In the genomic region with DNA sequence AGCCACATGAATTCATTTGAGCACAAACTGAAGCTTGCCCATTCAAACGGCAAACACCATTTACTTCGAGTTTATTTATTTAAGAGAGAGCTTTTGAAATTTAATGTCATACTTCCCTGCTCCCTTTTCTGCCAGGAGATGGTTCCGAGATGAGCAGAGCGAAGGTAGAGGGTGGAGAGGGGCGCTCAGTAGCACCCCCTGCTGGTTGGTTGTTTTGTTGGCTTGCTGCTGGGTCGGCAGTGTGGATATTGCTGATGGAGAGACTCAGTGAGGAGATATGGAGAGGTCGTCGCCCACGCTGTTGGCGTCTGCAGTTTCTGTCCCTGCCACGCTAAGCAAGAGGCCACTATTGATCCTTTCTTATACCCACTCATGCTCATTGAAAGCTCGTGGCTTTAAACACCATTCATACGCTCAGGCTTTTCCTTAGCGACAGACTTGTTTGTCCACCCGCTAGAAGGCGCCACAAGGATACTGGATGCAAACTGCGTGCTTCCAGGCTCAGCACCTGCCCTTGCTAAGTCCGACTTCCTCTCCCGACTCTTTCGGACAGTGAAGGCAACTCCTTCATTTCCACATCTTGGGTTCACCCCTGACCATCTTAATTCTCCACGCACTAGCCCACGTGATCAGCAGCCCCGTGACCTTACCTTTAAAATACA, we compare ENCODE assay signal across 8 mouse cellular contexts.
DNase-seq lines count a peak whose midpoint lies in the region; ATAC-seq lines count a peak whose summit lies in the region.

No protein-coding gene starts in this region.

- intact Hi-C loops in heart, postnatal 14 days (cut with DNase I): loop anchor here (1.0 kb wide), 1 partner anchor 19 kb away; no protein-coding TSS in a partner anchor

- H3K27me3 ChIP-seq in forebrain, embryonic 13.5 days: peaks cover 9% of the 10 kb centered on the region
- H3K27me3 ChIP-seq in neural tube, embryonic 15.5 days (replicated peaks): peaks cover 3% of the 10 kb centered on the region; the same call in 1 of the 2 replicates

- DNase-seq in ES-CJ7 (ENCODE audit: low read depth, low spot score): peak; percentile 87
- DNase-seq in c-Kit-positive CD71-positive TER-119-positive erythroid progenitor cells, embryonic 14.5 days (ENCODE audit: low spot score): peak; percentile 73
- peak; percentile 74 to 81 for DNase-seq in heart, postnatal 14 days
- peak; percentile 81 for DNase-seq in layer of hippocampus, adult 11-12 months (ENCODE audit: low spot score)
- peak; percentile 48 to 56 for DNase-seq in lung, adult 18-20 months
- peak; percentile 93 for DNase-seq in testis, postnatal 10 days (ENCODE audit: low spot score)

- H3K9ac ChIP-seq in forebrain, embryonic 13.5 days: no peak overlapping the region
- H3K9ac ChIP-seq in neural tube, embryonic 15.5 days (replicated peaks): no peak overlapping the region

- WGBS in forebrain, embryonic 13.5 days: 3% methylated on average over 23 of the region's 23 CpGs
- 7% methylated on average over 23 of the region's 23 CpGs for WGBS in neural tube, embryonic 15.5 days

- H3K27ac ChIP-seq in forebrain, embryonic 13.5 days: no peak overlapping the region
- H3K27ac ChIP-seq in neural tube, embryonic 15.5 days (replicated peaks): no peak overlapping the region

- ATAC-seq in forebrain, embryonic 13.5 days: peak; percentile 78; the same call in 1 of the 2 replicates
- ATAC-seq in neural tube, embryonic 15.5 days (ENCODE audit: low FRiP score): peak; percentile 14; the same call in 1 of the 2 replicates

- H3K4me3 ChIP-seq in forebrain, embryonic 13.5 days: peak overlapping the region; percentile 16
- peak overlapping the region; percentile 11 for H3K4me3 ChIP-seq in neural tube, embryonic 15.5 days (replicated peaks)

- peaks cover 11% of the 10 kb centered on the region for H3K4me1 ChIP-seq in forebrain, embryonic 13.5 days
- H3K4me1 ChIP-seq in neural tube, embryonic 15.5 days: peaks cover 13% of the 10 kb centered on the region

- peak overlapping the region; percentile 51 for H3K4me2 ChIP-seq in forebrain, embryonic 13.5 days
- H3K4me2 ChIP-seq in neural tube, embryonic 15.5 days: peak overlapping the region; percentile 51

- no peaks in the 10 kb centered on the region for H3K9me3 ChIP-seq in forebrain, embryonic 13.5 days (replicated peaks)
- H3K9me3 ChIP-seq in neural tube, embryonic 15.5 days (replicated peaks): no peaks in the 10 kb centered on the region

- H3K36me3 ChIP-seq in forebrain, embryonic 13.5 days (ENCODE audit: poor library complexity, severe bottlenecking): no peaks in the 10 kb centered on the region
- H3K36me3 ChIP-seq in neural tube, embryonic 15.5 days: no peaks in the 10 kb centered on the region
